Mouse (Mus musculus): ENCODE data around the gene Bahd1. TPM values are rescaled to one million over a fixed set of nuclear protein-coding genes. Genes with fewer than 3 reads are reported as not detected.

The Bahd1 gene
- polyA plus RNA-seq, 1 experiment from 2014 or later, result 3.3 TPM

GRCm38 (mm10) chr2:118882840-118883679, 17.1 kb upstream of the Bahd1 start:
- H3K4me1 ChIP-seq, result peaks cover 12% of the 10 kb centered on the region
- WGBS, result 2% methylated on average over 32 of the region's 32 CpGs
- H3K4me3 ChIP-seq, result peak overlapping the region; percentile 58
- no peaks in the 10 kb centered on the region for H3K9me3 ChIP-seq
- peak; percentile 87 for DNase-seq (ENCODE audit: low spot score)
- H3K27ac ChIP-seq (replicated peaks), result peak overlapping the region; percentile 72
- peaks cover 44% of the 10 kb centered on the region for H3K27me3 ChIP-seq (replicated peaks; ENCODE audit: low read depth, poor library complexity, severe bottlenecking)
- peaks cover 25% of the 10 kb centered on the region for H3K36me3 ChIP-seq (replicated peaks)

- H3K36me3 ChIP-seq (replicated peaks), result no peaks in the 10 kb centered on the region
- H3K4me1 ChIP-seq, result peaks cover 12% of the 10 kb centered on the region
- H3K9me3 ChIP-seq, result no peaks in the 10 kb centered on the region
- no peak overlapping the region for H3K4me3 ChIP-seq
- H3K27me3 ChIP-seq (replicated peaks; ENCODE audit: low read depth, poor library complexity, severe bottlenecking), result peaks cover 71% of the 10 kb centered on the region
- no peak overlapping the region for H3K27ac ChIP-seq (replicated peaks)
- WGBS, result 69% methylated on average over 13 of the region's 13 CpGs
- DNase-seq (ENCODE audit: low spot score), result no peak
Observed at GRCm38 (mm10) chr2:118887440-118887839, 12.7 kb upstream of the Bahd1 start.

GRCm38 (mm10) chr2:118887845-118888548, 12.2 kb upstream of the Bahd1 start:
- Histone ChIP-seq H3K27ac (replicated peaks) (no peak overlapping the region), H3K27me3 (replicated peaks; ENCODE audit: low read depth, poor library complexity, severe bottlenecking) (peaks cover 76% of the 10 kb centered on the region), H3K4me3 (no peak overlapping the region), H3K4me1 (peaks cover 9% of the 10 kb centered on the region), H3K36me3 (replicated peaks) (no peaks in the 10 kb centered on the region), H3K9me3 (no peaks in the 10 kb centered on the region)
- no peak for DNase-seq (ENCODE audit: low spot score)
- 33% methylated on average over 14 of the region's 14 CpGs for WGBS

DNA sequence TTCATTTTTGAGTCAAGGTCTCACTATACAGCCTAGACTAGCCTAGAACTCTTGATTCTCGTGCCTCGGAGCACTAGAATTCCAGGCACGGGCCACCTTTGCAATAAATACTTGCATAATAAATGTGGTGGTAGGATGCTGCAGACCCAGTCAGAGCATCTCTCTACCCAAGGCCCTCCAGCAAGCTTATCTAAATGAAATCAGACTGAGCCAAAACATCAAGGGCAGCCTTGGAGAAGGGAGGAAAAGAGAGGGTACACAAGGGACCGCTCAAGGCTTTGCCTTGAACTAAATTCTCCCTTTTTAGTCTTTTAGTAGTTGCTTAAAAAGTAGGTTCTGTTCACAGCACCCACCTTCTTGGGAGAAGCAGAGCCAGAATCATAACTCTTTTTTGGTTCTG, 9.0 kb upstream of the Bahd1 start:
- WGBS, result 92% methylated on average over 4 of the region's 4 CpGs
- Histone ChIP-seq H3K27me3 (replicated peaks; ENCODE audit: low read depth, poor library complexity, severe bottlenecking) (peaks cover 83% of the 10 kb centered on the region), H3K4me1 (peaks cover 9% of the 10 kb centered on the region), H3K36me3 (replicated peaks) (no peaks in the 10 kb centered on the region), H3K9me3 (no peaks in the 10 kb centered on the region), H3K27ac (replicated peaks) (no peak overlapping the region), H3K4me3 (no peak overlapping the region)
- no peak for DNase-seq (ENCODE audit: low spot score)

DNA sequence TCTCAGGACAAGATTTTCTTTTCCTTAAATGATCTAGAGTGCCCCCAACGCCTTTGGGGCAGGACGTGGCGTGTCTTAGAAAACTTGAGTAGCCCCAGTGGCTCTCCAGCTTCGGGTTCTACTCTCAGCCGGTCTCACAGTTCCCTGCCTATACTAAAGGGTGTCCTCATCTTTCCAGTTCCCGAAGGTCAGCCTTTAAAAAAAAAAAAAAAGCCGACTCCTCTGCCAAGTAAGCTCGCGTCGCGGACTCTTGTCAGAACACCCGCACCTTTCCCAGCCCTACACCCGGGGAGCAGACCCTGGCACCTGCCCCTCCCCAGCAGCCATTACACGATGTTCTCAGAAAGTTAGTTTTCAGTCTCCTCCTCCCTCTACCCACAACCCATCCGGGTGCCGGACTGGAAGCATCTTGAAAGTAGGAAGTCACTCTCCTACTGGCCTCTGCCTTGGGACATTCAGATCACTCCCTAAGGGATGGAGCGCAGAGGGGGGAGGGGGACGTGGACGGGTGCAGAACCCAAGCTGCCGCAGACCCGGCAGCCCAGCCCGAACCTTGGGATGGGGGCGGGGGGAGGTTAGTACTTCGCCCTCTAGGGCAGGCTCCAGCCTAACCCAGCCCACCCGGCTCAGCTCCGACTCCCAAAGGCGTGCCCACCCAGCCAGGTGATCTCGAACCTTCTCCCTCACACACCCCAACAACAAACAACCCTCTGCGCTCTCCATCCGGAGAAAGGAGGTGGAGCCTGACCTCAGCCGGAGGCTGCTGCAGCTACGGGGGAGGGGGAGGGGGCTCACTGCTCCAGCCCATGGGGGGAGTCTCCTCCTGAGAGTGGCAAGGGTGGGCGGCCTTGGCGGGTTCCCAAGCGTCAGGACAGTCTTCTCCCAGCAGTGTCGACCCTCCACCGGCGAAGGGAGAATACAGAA, 3.9 kb upstream of the Bahd1 start:
- Histone ChIP-seq H3K36me3 (replicated peaks) (no peaks in the 10 kb centered on the region), H3K4me3 (peak overlapping the region; percentile 61), H3K4me1 (peaks cover 50% of the 10 kb centered on the region), H3K27me3 (replicated peaks; ENCODE audit: low read depth, poor library complexity, severe bottlenecking) (peaks cover 95% of the 10 kb centered on the region), H3K9me3 (no peaks in the 10 kb centered on the region), H3K27ac (replicated peaks) (0 out of 2 replicates have a peak overlapping the region, but pooled peaks have one; percentile 20)
- WGBS, result under 1% methylated on average over 38 of the region's 38 CpGs
- peak; percentile 71 for DNase-seq (ENCODE audit: low spot score)

DNA sequence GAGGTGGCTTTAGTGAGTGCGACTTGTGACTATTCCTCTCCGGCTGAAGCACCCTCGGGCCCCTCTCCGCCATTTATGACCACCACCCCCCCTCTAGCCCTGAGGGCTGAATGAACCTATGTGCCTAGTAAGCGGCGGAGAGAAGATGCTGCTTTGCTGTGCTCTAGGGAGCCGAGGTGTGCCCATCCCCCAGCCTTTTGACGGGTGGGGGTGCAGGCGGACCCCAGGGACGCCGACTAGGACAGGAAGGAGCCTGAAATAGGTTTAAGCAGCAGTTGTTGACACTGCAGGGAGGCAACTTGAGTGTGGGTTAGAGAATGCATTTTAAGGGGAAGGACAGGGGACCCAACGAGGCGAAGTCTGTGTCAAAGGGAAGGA, 3.3 kb upstream of the Bahd1 start:
- no peak for DNase-seq (ENCODE audit: low spot score)
- peaks cover 54% of the 10 kb centered on the region for H3K4me1 ChIP-seq

DNA sequence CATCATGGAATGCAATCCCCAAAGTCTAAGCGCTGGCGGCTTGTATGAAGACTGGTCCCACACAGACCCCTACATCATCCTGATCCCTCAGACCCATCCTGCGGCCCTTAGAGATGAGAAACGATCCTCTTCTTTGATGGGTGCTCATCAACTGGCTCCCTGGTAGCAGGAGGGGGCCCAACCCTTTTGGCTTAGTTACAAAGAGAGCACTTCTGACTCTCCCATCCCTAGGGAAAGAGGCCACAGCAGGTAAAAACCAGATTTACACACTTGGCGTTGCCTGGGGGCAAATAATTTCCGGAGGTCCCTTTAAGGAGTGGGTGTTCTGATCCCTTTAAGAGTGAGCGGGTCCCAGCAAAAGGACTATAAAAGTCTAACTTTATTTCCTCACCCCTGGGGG, 2.8 kb upstream of the Bahd1 start:
- peaks cover 86% of the 10 kb centered on the region for H3K27me3 ChIP-seq (replicated peaks; ENCODE audit: low read depth, poor library complexity, severe bottlenecking)
- peaks cover 59% of the 10 kb centered on the region for H3K4me1 ChIP-seq
- H3K36me3 ChIP-seq (replicated peaks), result no peaks in the 10 kb centered on the region
- peak; percentile 28 for DNase-seq (ENCODE audit: low spot score)
- H3K4me3 ChIP-seq, result peak overlapping the region; percentile 61
- WGBS, result under 1% methylated on average over 7 of the region's 7 CpGs
- no peaks in the 10 kb centered on the region for H3K9me3 ChIP-seq
- H3K27ac ChIP-seq (replicated peaks), result no peak overlapping the region

More for the DNA sequence above, 3.3 kb upstream of the Bahd1 start:
- Histone ChIP-seq H3K27ac (replicated peaks) (no peak overlapping the region), H3K27me3 (replicated peaks; ENCODE audit: low read depth, poor library complexity, severe bottlenecking) (peaks cover 90% of the 10 kb centered on the region), H3K36me3 (replicated peaks) (no peaks in the 10 kb centered on the region), H3K9me3 (no peaks in the 10 kb centered on the region), H3K4me3 (peak overlapping the region; percentile 61)
- WGBS, result 1% methylated on average over 13 of the region's 13 CpGs

GRCm38 (mm10) chr2:118897808-118898207, 2.4 kb upstream of the Bahd1 start:
- Histone ChIP-seq H3K4me1 (peaks cover 63% of the 10 kb centered on the region), H3K4me3 (peak overlapping the region; percentile 61), H3K9me3 (no peaks in the 10 kb centered on the region), H3K27ac (replicated peaks) (no peak overlapping the region), H3K27me3 (replicated peaks; ENCODE audit: low read depth, poor library complexity, severe bottlenecking) (peaks cover 86% of the 10 kb centered on the region), H3K36me3 (replicated peaks) (no peaks in the 10 kb centered on the region)
- under 1% methylated on average over 11 of the region's 11 CpGs for WGBS
- peak; percentile 23 for DNase-seq (ENCODE audit: low spot score)

DNA sequence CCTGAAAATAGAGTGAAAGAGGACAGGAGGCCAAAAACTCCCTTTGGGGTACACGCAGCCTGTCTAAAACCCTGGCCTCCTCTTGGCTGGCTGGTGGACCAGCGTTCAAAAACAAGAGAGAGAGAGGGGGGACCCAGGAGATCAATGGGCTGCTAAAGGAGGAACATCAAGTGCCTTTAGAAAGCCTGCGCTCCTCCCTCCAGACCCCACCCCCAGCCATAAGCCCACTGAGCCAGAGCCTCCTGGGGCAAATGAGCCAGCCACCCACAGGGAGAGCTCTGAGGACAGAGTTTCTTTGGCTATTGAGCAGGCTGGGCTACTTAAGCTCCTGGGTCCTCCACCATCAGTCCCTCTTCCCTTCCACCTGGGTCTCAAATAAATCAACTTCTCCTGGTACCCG, 1.4 kb upstream of the Bahd1 start:
- H3K27ac ChIP-seq (replicated peaks), result no peak overlapping the region
- H3K27me3 ChIP-seq (replicated peaks; ENCODE audit: low read depth, poor library complexity, severe bottlenecking), result peaks cover 86% of the 10 kb centered on the region
- H3K9me3 ChIP-seq, result no peaks in the 10 kb centered on the region
- H3K4me1 ChIP-seq, result peaks cover 73% of the 10 kb centered on the region
- H3K4me3 ChIP-seq, result peak overlapping the region; percentile 28
- H3K36me3 ChIP-seq (replicated peaks), result no peaks in the 10 kb centered on the region
- DNase-seq (ENCODE audit: low spot score), result peak; percentile 15
- 2% methylated on average over 4 of the region's 4 CpGs for WGBS

DNA sequence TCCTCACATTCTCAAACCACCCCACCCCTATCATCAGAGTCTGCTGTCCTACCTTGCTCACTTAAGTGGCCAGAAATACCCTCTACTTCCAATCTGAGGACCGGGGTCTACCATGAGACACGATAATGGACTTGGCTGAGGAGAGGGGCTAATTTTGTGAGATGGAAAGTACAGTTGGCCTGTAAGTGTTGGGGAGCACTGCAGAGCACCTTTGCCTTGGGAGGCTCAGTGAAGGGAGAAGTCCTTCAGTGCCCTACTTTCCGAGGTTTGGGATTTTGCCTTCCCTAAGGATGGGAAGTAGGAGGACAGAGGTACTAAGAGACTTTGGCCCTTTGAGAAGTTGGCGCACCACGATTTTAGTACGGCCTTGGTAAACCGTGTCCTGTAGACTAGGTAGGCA, 871 bp upstream of the Bahd1 start:
- Histone ChIP-seq H3K9me3 (no peaks in the 10 kb centered on the region), H3K27me3 (replicated peaks; ENCODE audit: low read depth, poor library complexity, severe bottlenecking) (peaks cover 86% of the 10 kb centered on the region), H3K27ac (replicated peaks) (no peak overlapping the region), H3K4me1 (peaks cover 78% of the 10 kb centered on the region), H3K4me3 (peak overlapping the region; percentile 94; the same call in 1 of the 2 replicates), H3K36me3 (replicated peaks) (no peaks in the 10 kb centered on the region)
- no peak for DNase-seq (ENCODE audit: low spot score)
- WGBS, result 12% methylated on average over 7 of the region's 7 CpGs

GRCm38 (mm10) chr2:118900826-118901140, 606 bp downstream of the Bahd1 start:
- Histone ChIP-seq H3K4me3 (peak overlapping the region; percentile 94), H3K27ac (replicated peaks) (peak overlapping the region; percentile 90), H3K9me3 (no peaks in the 10 kb centered on the region), H3K4me1 (peaks cover 86% of the 10 kb centered on the region), H3K36me3 (replicated peaks) (no peaks in the 10 kb centered on the region), H3K27me3 (replicated peaks; ENCODE audit: low read depth, poor library complexity, severe bottlenecking) (peaks cover 76% of the 10 kb centered on the region)
- no peak for DNase-seq (ENCODE audit: low spot score)
- WGBS, result 0% methylated on average over 11 of the region's 11 CpGs

All from embryonic facial prominence, embryonic 10.5 days (tissue).